Mouse (Mus musculus): ENCODE measurements around the gene Uqcrq. TPM values are rescaled to one million over a fixed set of nuclear protein-coding genes. Genes with fewer than 3 reads are reported as not detected.

Gene Uqcrq
- total and polyA plus RNA-seq, 3 experiments: 1,905 to 2,926 (median 2,451) TPM

DNA sequence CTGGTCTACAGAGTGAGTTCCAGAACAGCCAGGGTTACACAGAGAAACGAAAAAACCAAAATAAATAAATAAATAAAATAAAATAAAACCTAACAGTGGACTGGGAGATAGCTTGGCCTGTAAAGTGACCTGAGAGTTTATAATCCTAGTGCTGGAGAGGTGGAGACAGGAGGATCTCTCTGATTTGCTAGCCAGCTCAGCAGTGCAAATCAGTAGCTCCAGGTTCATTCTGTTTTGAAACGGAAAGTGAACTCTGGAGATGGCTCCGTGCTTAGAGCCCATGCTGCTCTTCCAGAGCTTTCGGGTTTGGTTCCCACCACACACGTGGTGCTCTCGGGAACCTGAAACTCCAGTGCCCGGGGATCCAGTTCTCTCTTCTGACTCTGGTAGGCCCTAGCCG, 17.4 kb upstream of the Uqcrq start:
- DNase-seq: no peak
- Histone ChIP-seq H3K36me3 (ENCODE audit: control insufficient read depth, insufficient read depth, low read length) (no peaks in the 10 kb centered on the region), H3K4me3 (no peak overlapping the region), H3K79me2 (replicated peaks; ENCODE audit: control insufficient read depth, insufficient read depth, low read length) (no peaks in the 10 kb centered on the region), H3K4me1 (ENCODE audit: control insufficient read depth, insufficient read depth, low read length) (peaks cover 4% of the 10 kb centered on the region; the same call in 1 of the 2 replicates), H3K9ac (ENCODE audit: low read depth, low read length) (no peak overlapping the region), H3K27me3 (ENCODE audit: control insufficient read depth, insufficient read depth, low read length) (no peaks in the 10 kb centered on the region), H3K27ac (no peak overlapping the region; the same call in 1 of the 2 replicates)
- TF ChIP-seq EP300 (IDR thresholded peaks at IDR 0.05; ENCODE audit: insufficient read depth, low read depth, low read length): no peak
- no peak for TF ChIP-seq CTCF (IDR thresholded peaks at IDR 0.05)
- TF ChIP-seq POLR2A (IDR thresholded peaks at IDR 0.05; ENCODE audit: insufficient read depth, low read depth, low read length): no peak
- WGBS: 88% methylated on average over 8 of the region's 8 CpGs
- intact Hi-C loops (cut with DNase I): no loop called here

DNA sequence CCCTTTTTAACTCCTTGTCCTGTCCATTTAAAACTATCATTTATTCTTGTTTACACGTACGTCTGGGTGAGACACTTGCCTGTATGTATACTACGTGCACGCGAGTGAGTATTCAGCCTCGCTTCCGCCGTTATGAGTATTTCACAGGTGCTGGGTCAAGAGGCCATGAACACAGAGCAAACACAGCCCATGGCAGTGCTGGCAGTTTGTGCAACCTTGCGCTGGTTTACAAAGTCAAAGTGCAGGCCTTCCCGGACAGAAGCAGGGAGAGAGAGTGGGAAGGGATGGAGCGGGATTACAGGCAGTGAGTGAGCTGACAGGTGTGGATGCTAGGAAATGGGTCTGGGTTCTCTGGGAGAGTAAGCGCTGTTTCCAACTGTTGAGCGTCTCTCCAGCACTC, 15.6 kb upstream of the Uqcrq start:
- no peaks in the 10 kb centered on the region for H3K79me2 ChIP-seq (replicated peaks; ENCODE audit: control insufficient read depth, insufficient read depth, low read length)
- no peak for DNase-seq
- H3K4me1 ChIP-seq (ENCODE audit: control insufficient read depth, insufficient read depth, low read length): peaks cover 6% of the 10 kb centered on the region; the same call in 1 of the 2 replicates
- TF ChIP-seq CTCF (IDR thresholded peaks at IDR 0.05) (no peak), POLR2A (IDR thresholded peaks at IDR 0.05; ENCODE audit: insufficient read depth, low read depth, low read length) (no peak), EP300 (IDR thresholded peaks at IDR 0.05; ENCODE audit: insufficient read depth, low read depth, low read length) (no peak)
- H3K4me3 ChIP-seq: no peak overlapping the region
- WGBS: 92% methylated on average over 13 of the region's 13 CpGs
- intact Hi-C loops (cut with DNase I): no loop called here
- H3K27ac ChIP-seq: no peak overlapping the region
- no peaks in the 10 kb centered on the region for H3K27me3 ChIP-seq (ENCODE audit: control insufficient read depth, insufficient read depth, low read length)
- H3K9ac ChIP-seq (ENCODE audit: low read depth, low read length): no peak overlapping the region
- no peaks in the 10 kb centered on the region for H3K36me3 ChIP-seq (ENCODE audit: control insufficient read depth, insufficient read depth, low read length)

- Histone ChIP-seq H3K79me2 (replicated peaks; ENCODE audit: control insufficient read depth, insufficient read depth, low read length) (no peaks in the 10 kb centered on the region), H3K27me3 (ENCODE audit: control insufficient read depth, insufficient read depth, low read length) (no peaks in the 10 kb centered on the region), H3K4me1 (ENCODE audit: control insufficient read depth, insufficient read depth, low read length) (peaks cover 6% of the 10 kb centered on the region; the same call in 1 of the 2 replicates), H3K9ac (ENCODE audit: low read depth, low read length) (no peak overlapping the region), H3K27ac (no peak overlapping the region), H3K36me3 (ENCODE audit: control insufficient read depth, insufficient read depth, low read length) (no peaks in the 10 kb centered on the region), H3K4me3 (no peak overlapping the region)
- DNase-seq: no peak
- intact Hi-C loops (cut with DNase I): no loop called here
- WGBS: 56% methylated on average over 13 of the region's 13 CpGs
- TF ChIP-seq CTCF (IDR thresholded peaks at IDR 0.05) (no peak), POLR2A (IDR thresholded peaks at IDR 0.05; ENCODE audit: insufficient read depth, low read depth, low read length) (no peak), EP300 (IDR thresholded peaks at IDR 0.05; ENCODE audit: insufficient read depth, low read depth, low read length) (no peak)
Measured at GRCm38 (mm10) chr11:53445562-53445961, 14.9 kb upstream of the Uqcrq start.

DNA sequence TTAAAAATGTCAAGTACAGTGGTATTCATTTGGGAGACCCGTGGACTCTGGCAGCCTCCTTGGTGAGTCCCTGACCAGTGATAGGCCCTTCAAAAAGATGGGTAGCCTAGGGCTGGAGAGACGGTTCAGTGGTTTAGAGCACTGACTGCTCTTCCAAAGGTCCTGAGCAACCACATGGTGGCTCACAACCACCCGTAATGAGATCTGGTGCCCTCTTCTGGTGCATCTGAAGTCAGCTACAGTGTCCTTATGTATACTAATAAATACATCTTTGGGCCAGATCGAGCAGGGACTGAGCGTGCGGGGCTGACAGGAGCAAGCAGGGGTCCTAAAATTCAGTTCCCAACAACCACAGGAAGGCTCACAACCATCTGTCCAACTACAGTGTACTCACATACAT, 13.2 kb upstream of the Uqcrq start:
- Histone ChIP-seq H3K4me1 (ENCODE audit: control insufficient read depth, insufficient read depth, low read length) (peaks cover 3% of the 10 kb centered on the region; the same call in 1 of the 2 replicates), H3K27ac (no peak overlapping the region), H3K36me3 (ENCODE audit: control insufficient read depth, insufficient read depth, low read length) (no peaks in the 10 kb centered on the region), H3K4me3 (no peak overlapping the region), H3K27me3 (ENCODE audit: control insufficient read depth, insufficient read depth, low read length) (no peaks in the 10 kb centered on the region), H3K9ac (ENCODE audit: low read depth, low read length) (no peak overlapping the region), H3K79me2 (replicated peaks; ENCODE audit: control insufficient read depth, insufficient read depth, low read length) (no peaks in the 10 kb centered on the region)
- peak in 1 of 2 experiments; percentile 28 for DNase-seq
- intact Hi-C loops (cut with DNase I): no loop called here
- WGBS: 40% methylated on average over 6 of the region's 6 CpGs
- TF ChIP-seq POLR2A (IDR thresholded peaks at IDR 0.05; ENCODE audit: insufficient read depth, low read depth, low read length) (no peak), EP300 (IDR thresholded peaks at IDR 0.05; ENCODE audit: insufficient read depth, low read depth, low read length) (no peak), CTCF (IDR thresholded peaks at IDR 0.05) (peak; percentile 69)

DNA sequence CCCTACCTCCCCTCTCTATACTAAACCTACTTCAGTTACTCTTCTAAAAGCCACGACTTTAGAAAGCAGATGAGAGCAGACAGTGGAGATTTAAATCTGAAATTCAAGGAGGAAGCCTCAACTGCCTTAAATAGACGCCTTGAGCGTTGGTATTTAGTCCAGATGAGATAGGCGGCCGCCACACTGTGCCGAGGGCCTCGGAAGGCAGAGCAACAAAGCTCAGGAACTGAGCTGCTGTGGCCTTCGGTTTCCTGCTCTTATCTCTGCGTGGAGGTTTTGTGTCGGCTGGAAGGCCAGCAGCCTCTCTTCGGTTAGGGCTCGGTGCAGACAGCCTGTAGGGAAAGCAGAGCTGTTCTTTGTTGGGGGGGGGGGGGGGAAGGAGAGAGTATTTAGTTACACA, 11.3 kb upstream of the Uqcrq start:
- TF ChIP-seq POLR2A (IDR thresholded peaks at IDR 0.05; ENCODE audit: insufficient read depth, low read depth, low read length): no peak
- H3K36me3 ChIP-seq (ENCODE audit: control insufficient read depth, insufficient read depth, low read length): no peaks in the 10 kb centered on the region
- WGBS: 3% methylated on average over 12 of the region's 12 CpGs
- intact Hi-C loops (cut with DNase I): no loop called here
- H3K27ac ChIP-seq: peak overlapping the region; percentile 20; the same call in 1 of the 2 replicates
- H3K9ac ChIP-seq (ENCODE audit: low read depth, low read length): peak overlapping the region; percentile 63
- no peak overlapping the region for H3K4me3 ChIP-seq
- DNase-seq: no peak
- H3K79me2 ChIP-seq (replicated peaks; ENCODE audit: control insufficient read depth, insufficient read depth, low read length): no peaks in the 10 kb centered on the region
- H3K4me1 ChIP-seq (ENCODE audit: control insufficient read depth, insufficient read depth, low read length): 0 out of 2 replicates have a peak, but pooled peaks cover 1% of the 10 kb centered on the region
- H3K27me3 ChIP-seq (ENCODE audit: control insufficient read depth, insufficient read depth, low read length): no peaks in the 10 kb centered on the region

DNA sequence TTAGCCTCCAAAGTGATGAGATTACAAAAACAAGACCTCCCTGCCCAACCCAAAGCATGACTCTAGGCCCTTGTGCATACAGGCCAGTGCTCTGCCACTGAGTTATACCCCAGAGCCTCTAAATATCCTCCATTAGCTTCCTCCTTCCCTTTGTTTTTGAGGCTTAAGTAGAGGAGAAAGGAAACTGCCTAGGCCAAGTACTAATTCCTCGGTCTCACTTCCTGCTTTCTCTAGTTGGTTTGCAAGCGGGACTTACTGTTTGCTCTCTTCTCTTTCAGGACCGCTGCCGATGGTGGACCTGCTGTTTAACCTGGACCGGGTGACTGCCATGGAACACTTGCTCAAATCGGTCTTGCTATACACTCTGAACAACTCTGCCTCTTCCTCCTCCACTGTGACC, 5.7 kb upstream of the Uqcrq start:
- H3K4me1 ChIP-seq (ENCODE audit: control insufficient read depth, insufficient read depth, low read length): peaks cover 1% of the 10 kb centered on the region
- 76% methylated on average over 6 of the region's 6 CpGs for WGBS
- H3K27ac ChIP-seq: no peak overlapping the region
- H3K9ac ChIP-seq (ENCODE audit: low read depth, low read length): no peak overlapping the region
- no peaks in the 10 kb centered on the region for H3K27me3 ChIP-seq (ENCODE audit: control insufficient read depth, insufficient read depth, low read length)
- DNase-seq: no peak
- intact Hi-C loops (cut with DNase I): no loop called here
- H3K36me3 ChIP-seq (ENCODE audit: control insufficient read depth, insufficient read depth, low read length): no peaks in the 10 kb centered on the region
- TF ChIP-seq EP300 (IDR thresholded peaks at IDR 0.05; ENCODE audit: insufficient read depth, low read depth, low read length): no peak
- TF ChIP-seq POLR2A (IDR thresholded peaks at IDR 0.05; ENCODE audit: insufficient read depth, low read depth, low read length): no peak
- TF ChIP-seq CTCF (IDR thresholded peaks at IDR 0.05): no peak
- no peaks in the 10 kb centered on the region for H3K79me2 ChIP-seq (replicated peaks; ENCODE audit: control insufficient read depth, insufficient read depth, low read length)
- H3K4me3 ChIP-seq: no peak overlapping the region

Data from heart, adult 2 months (tissue).